Comparison of ENCODE assay signal across 7 mouse cellular contexts in the genomic region with DNA sequence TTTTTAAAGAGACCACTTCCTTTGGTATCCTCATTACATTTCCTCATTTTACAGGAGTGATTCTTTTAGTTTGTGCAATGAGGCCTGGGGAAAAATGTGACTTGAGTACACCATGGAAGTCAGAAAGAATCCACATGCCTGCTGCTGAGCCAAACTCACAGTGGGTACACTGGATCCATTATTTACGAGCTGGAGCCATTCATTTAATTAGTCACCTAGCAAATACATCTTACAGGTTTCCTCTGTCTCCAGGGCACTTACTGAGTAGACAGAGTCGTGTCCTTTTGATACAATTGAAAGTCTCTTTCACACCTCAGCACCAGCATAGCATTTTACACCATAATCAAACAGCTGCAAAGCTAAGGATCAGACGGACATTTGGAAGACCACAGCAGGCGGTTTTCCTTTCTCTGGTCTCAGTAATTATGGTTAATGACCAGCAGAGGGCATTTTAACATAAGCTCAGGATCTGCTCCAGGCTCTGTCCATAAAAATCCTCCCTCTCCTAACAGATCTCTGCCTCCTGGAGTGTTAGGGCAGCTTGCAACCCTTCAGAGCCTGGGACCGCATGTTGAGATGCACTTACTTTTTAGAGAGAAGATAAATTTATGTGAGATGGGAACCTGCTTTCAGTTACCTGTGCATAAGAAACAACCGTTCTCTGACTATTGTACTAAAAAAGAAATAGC.
DNase-seq lines count a peak whose midpoint lies in the region; ATAC-seq and TF ChIP-seq lines count a peak whose summit lies in the region.
"Not testable (repeated sequence)": the region's sequence is repeated elsewhere in the genome, so short reads cannot be mapped to it uniquely, and the experiment has no call there.

No protein-coding gene starts in this region.

- H3K27me3 ChIP-seq in embryonic facial prominence, embryonic 14.5 days (replicated peaks; ENCODE audit: control insufficient read depth, insufficient read depth, low read length); kidney, postnatal 0 days (ENCODE audit: insufficient read depth, low read length); neural tube, embryonic 11.5 days (ENCODE audit: control insufficient read depth, insufficient read depth, low read length): not testable (repeated sequence)

- not testable (repeated sequence) for H3K9ac ChIP-seq in embryonic facial prominence, embryonic 14.5 days (ENCODE audit: low read depth, low read length); kidney, postnatal 0 days (ENCODE audit: low read depth, low read length); neural tube, embryonic 11.5 days (ENCODE audit: low read length)

- not testable (repeated sequence) for H3K27ac ChIP-seq in embryonic facial prominence, embryonic 14.5 days (replicated peaks; ENCODE audit: low read depth, low read length); kidney, postnatal 0 days; neural tube, embryonic 11.5 days (ENCODE audit: low read depth, low read length)

- H3K9me3 ChIP-seq in embryonic facial prominence, embryonic 14.5 days (ENCODE audit: control insufficient read depth, low read length); kidney, postnatal 0 days (replicated peaks; ENCODE audit: low read length); neural tube, embryonic 11.5 days (ENCODE audit: control insufficient read depth, low read length): not testable (repeated sequence)

- H3K36me3 ChIP-seq in embryonic facial prominence, embryonic 14.5 days (ENCODE audit: control insufficient read depth, insufficient read depth, low read length); kidney, postnatal 0 days (ENCODE audit: insufficient read depth, low read length); neural tube, embryonic 11.5 days (ENCODE audit: control insufficient read depth, insufficient read depth, low read length): not testable (repeated sequence)

- not testable (repeated sequence) for ATAC-seq in embryonic facial prominence, embryonic 14.5 days (ENCODE audit: low read depth); kidney, postnatal 0 days (replicated peaks; ENCODE audit: low FRiP score, low read depth)
- peak; percentile 65; the same call in 1 of the 2 replicates for ATAC-seq in neural tube, embryonic 11.5 days (ENCODE audit: insufficient read depth, low FRiP score, low TSS enrichment)

- H3K4me3 ChIP-seq in embryonic facial prominence, embryonic 14.5 days (ENCODE audit: low read depth, low read length); kidney, postnatal 0 days (replicated peaks; ENCODE audit: low read depth, low read length); neural tube, embryonic 11.5 days (ENCODE audit: low read depth, low read length): not testable (repeated sequence)

- DNase-seq in NIH3T3 (ENCODE audit: low read depth) = peak; percentile 15
- DNase-seq in cerebellum, adult 9-10 months = peak; percentile 26
- peak; percentile 14 for DNase-seq in embryonic facial prominence, embryonic 14.5 days (ENCODE audit: low spot score)
- peak; percentile 11 to 12 for DNase-seq in heart, postnatal 10 days
- peak; percentile 37 for DNase-seq in kidney, postnatal 0 days (ENCODE audit: low spot score)
- DNase-seq in lung, postnatal 10 days = peak; percentile 10
- DNase-seq in neural tube, embryonic 11.5 days (ENCODE audit: low spot score) = peak; percentile 15

- intact Hi-C loops in heart, postnatal 10 days (cut with DNase I) = not testable (repeated sequence)

- TF ChIP-seq CTCF in kidney, postnatal 0 days (IDR thresholded peaks at IDR 0.05; ENCODE audit: low read depth) = peak; percentile 50

- WGBS in embryonic facial prominence, embryonic 14.5 days = 37% methylated on average over 5 of the region's 6 CpGs
- WGBS in kidney, postnatal 0 days = 17% methylated on average over 5 of the region's 6 CpGs
- 19% methylated on average over 4 of the region's 6 CpGs for WGBS in neural tube, embryonic 11.5 days

- H3K4me2 ChIP-seq in embryonic facial prominence, embryonic 14.5 days (ENCODE audit: low read depth, low read length); kidney, postnatal 0 days (ENCODE audit: low read length); neural tube, embryonic 11.5 days (ENCODE audit: low read depth): not testable (repeated sequence)

- H3K4me1 ChIP-seq in embryonic facial prominence, embryonic 14.5 days (ENCODE audit: control insufficient read depth, insufficient read depth, low read length); kidney, postnatal 0 days (replicated peaks; ENCODE audit: insufficient read depth, low read length); neural tube, embryonic 11.5 days (ENCODE audit: control insufficient read depth, insufficient read depth, low read length): not testable (repeated sequence)
